Mouse (Mus musculus) hindbrain, embryonic 11.5 days (tissue): ENCODE measurements around the gene Prkacb. TPM values are rescaled to one million over a fixed set of nuclear protein-coding genes. Genes with fewer than 3 reads are reported as not detected.
"Not testable (repeated sequence)": the region's sequence is repeated elsewhere in the genome, so short reads cannot be mapped to it uniquely, and the experiment has no call there.

Experiments
- ATAC-seq: fragments of 200-750 bp; cut with Nextera tagmentation; 2 replicates; pipeline ENCODE4 v1.8.0; 2017; ENCODE audit warnings: mild to moderate bottlenecking, moderate TSS enrichment, moderate library complexity; ENCODE audit not compliant: low FRiP score
- DNase-seq: peaks from one replicate; pipeline ENCODE4 v3.0.0-alpha.2; 2015; ENCODE audit warnings: low spot score
- H3K27ac ChIP-seq: fragments of 300-500 bp; sonication (generic); 2 replicates; pipeline ENCODE4 v1.5.1; 2014; ENCODE audit warnings: mild to moderate bottlenecking, low read depth, low read length
- H3K27me3 ChIP-seq: fragments of 300-500 bp; sonication (generic); 2 replicates; pipeline ENCODE4 v1.6.1; 2014; ENCODE audit warnings: mild to moderate bottlenecking, low read length, moderate library complexity, mixed read lengths; ENCODE audit not compliant: control insufficient read depth, insufficient read depth
- H3K36me3 ChIP-seq: fragments of 300-500 bp; sonication (generic); 2 replicates; pipeline ENCODE4 v1.6.1; 2014; ENCODE audit warnings: mild to moderate bottlenecking, low read length, moderate library complexity, mixed read lengths; ENCODE audit not compliant: control insufficient read depth, insufficient read depth
- H3K4me1 ChIP-seq: fragments of 300-500 bp; sonication (generic); replicated peaks from 2 replicates; pipeline ENCODE4 v1.6.1; 2014; ENCODE audit warnings: low read length, mixed read lengths; ENCODE audit not compliant: control insufficient read depth, insufficient read depth
- H3K4me2 ChIP-seq: fragments of 300-500 bp; sonication (generic); replicated peaks from 2 replicates; pipeline ENCODE4 v1.6.1; 2014; ENCODE audit warnings: mild to moderate bottlenecking, low read depth, low read length
- H3K4me3 ChIP-seq: fragments of 300-500 bp; sonication (generic); 2 replicates; pipeline ENCODE4 v1.5.1; 2014; ENCODE audit warnings: low read depth, low read length
- H3K9ac ChIP-seq: fragments of 300-500 bp; sonication (generic); 2 replicates; pipeline ENCODE4 v1.6.1; 2014; ENCODE audit warnings: low read depth, low read length
- H3K9me3 ChIP-seq: fragments of 300-500 bp; sonication (generic); 2 replicates; pipeline ENCODE4 v1.6.1; 2016; ENCODE audit warnings: low read length; ENCODE audit not compliant: control insufficient read depth
- WGBS: fragments of 180-500 bp; shearing (Covaris S2); extraction: QIAGEN DNeasy Blood & Tissue Kit; methylation state at CpG from one replicate; pipeline ENCODE4 v1.1.7; 2014; 5-methylcytosine and 5-hydroxymethylcytosine counted together
- polyA plus RNA-seq: library from polyadenylated mRNA; unstranded; fragments of >200 nt; fragmentation: Nextera tagmentation; extraction: Ambion mirVana; gene quantifications from 2 replicates; pipeline ENCODE4 v1.2.1, GENCODE M21; 2014

Gene Prkacb
- polyA plus RNA-seq, 1 experiment from 2014 or later = 64.8 TPM

- Histone ChIP-seq H3K36me3 (no peaks in the 10 kb centered on the region), H3K9ac (no peak overlapping the region), H3K27ac (peak overlapping the region; percentile 78), H3K4me3 (peak overlapping the region; percentile 23), H3K4me1 (no peaks in the 10 kb centered on the region; the same call in 1 of the 2 replicates), H3K4me2 (peak overlapping the region; percentile 28), H3K9me3 (no peaks in the 10 kb centered on the region), H3K27me3 (no peaks in the 10 kb centered on the region)
- peak; percentile 23 for DNase-seq
- 17% methylated on average over 2 of the region's 2 CpGs for WGBS
- peak; percentile 63; the same call in 1 of the 2 replicates for ATAC-seq
Observed at GRCm38 (mm10) chr3:146769569-146769939, 43.2 kb downstream of the Prkacb start.

- H3K36me3 ChIP-seq = no peaks in the 10 kb centered on the region
- H3K4me2 ChIP-seq = no peak overlapping the region
- no peak overlapping the region for H3K4me3 ChIP-seq
- no peaks in the 10 kb centered on the region; the same call in 1 of the 2 replicates for H3K4me1 ChIP-seq
- no peaks in the 10 kb centered on the region for H3K9me3 ChIP-seq
- no peak overlapping the region for H3K9ac ChIP-seq
- no peak overlapping the region for H3K27ac ChIP-seq
- no peaks in the 10 kb centered on the region for H3K27me3 ChIP-seq
- 74% methylated on average over 3 of the region's 3 CpGs for WGBS
- ATAC-seq = no peak
- no peak for DNase-seq
Observed at GRCm38 (mm10) chr3:146768921-146769320, 43.9 kb downstream of the Prkacb start.

- Histone ChIP-seq H3K27me3 (no peaks in the 10 kb centered on the region), H3K9me3 (no peaks in the 10 kb centered on the region), H3K4me3 (no peak overlapping the region), H3K4me2 (no peak overlapping the region), H3K27ac (no peak overlapping the region), H3K9ac (no peak overlapping the region), H3K36me3 (no peaks in the 10 kb centered on the region), H3K4me1 (no peaks in the 10 kb centered on the region; the same call in 1 of the 2 replicates)
- no peak for ATAC-seq
- WGBS = 95% methylated on average over 5 of the region's 5 CpGs
- DNase-seq = no peak
Observed at GRCm38 (mm10) chr3:146768360-146768759, 44.4 kb downstream of the Prkacb start.

GRCm38 (mm10) chr3:146766701-146767181 is 46.0 kb downstream of the Prkacb start:
- no peak for DNase-seq

GRCm38 (mm10) chr3:146766071-146766605 is 46.7 kb downstream of the Prkacb start:
- H3K4me2 ChIP-seq = no peak overlapping the region
- H3K9ac ChIP-seq = no peak overlapping the region
- 86% methylated on average over 4 of the region's 4 CpGs for WGBS
- H3K27me3 ChIP-seq = no peaks in the 10 kb centered on the region
- ATAC-seq = no peak
- H3K27ac ChIP-seq = no peak overlapping the region
- no peaks in the 10 kb centered on the region for H3K36me3 ChIP-seq
- no peaks in the 10 kb centered on the region for H3K9me3 ChIP-seq
- H3K4me3 ChIP-seq = no peak overlapping the region
- no peak for DNase-seq
- H3K4me1 ChIP-seq = no peaks in the 10 kb centered on the region; the same call in 1 of the 2 replicates

More at GRCm38 (mm10) chr3:146766701-146767181, 46.0 kb downstream of the Prkacb start:
- Histone ChIP-seq H3K27ac (no peak overlapping the region), H3K9me3 (no peaks in the 10 kb centered on the region), H3K27me3 (no peaks in the 10 kb centered on the region), H3K36me3 (no peaks in the 10 kb centered on the region), H3K9ac (no peak overlapping the region), H3K4me2 (no peak overlapping the region), H3K4me3 (no peak overlapping the region), H3K4me1 (no peaks in the 10 kb centered on the region; the same call in 1 of the 2 replicates)
- 78% methylated on average over 8 of the region's 8 CpGs for WGBS
- no peak for ATAC-seq

GRCm38 (mm10) chr3:146764871-146765529 is 47.8 kb downstream of the Prkacb start:
- no peaks in the 10 kb centered on the region for H3K9me3 ChIP-seq

GRCm38 (mm10) chr3:146763054-146763453 is 49.7 kb downstream of the Prkacb start:
- H3K4me1 ChIP-seq, H3K4me3 ChIP-seq, H3K9me3 ChIP-seq, DNase-seq, H3K9ac ChIP-seq, H3K4me2 ChIP-seq, H3K27ac ChIP-seq, ATAC-seq, H3K27me3 ChIP-seq, H3K36me3 ChIP-seq: not testable (repeated sequence)
- WGBS = 97% methylated on average over 2 of the region's 2 CpGs

More at GRCm38 (mm10) chr3:146764871-146765529, 47.8 kb downstream of the Prkacb start:
- no peak overlapping the region for H3K27ac ChIP-seq
- no peak for DNase-seq
- H3K9ac ChIP-seq = no peak overlapping the region
- no peaks in the 10 kb centered on the region for H3K36me3 ChIP-seq
- no peak overlapping the region for H3K4me3 ChIP-seq
- H3K27me3 ChIP-seq = no peaks in the 10 kb centered on the region
- WGBS = 99% methylated on average over 3 of the region's 3 CpGs
- no peaks in the 10 kb centered on the region; the same call in 1 of the 2 replicates for H3K4me1 ChIP-seq
- no peak overlapping the region for H3K4me2 ChIP-seq
- no peak for ATAC-seq

GRCm38 (mm10) chr3:146761276-146761675 is 51.5 kb downstream of the Prkacb start:
- H3K27ac ChIP-seq = no peak overlapping the region
- no peaks in the 10 kb centered on the region for H3K9me3 ChIP-seq
- no peaks in the 10 kb centered on the region for H3K36me3 ChIP-seq
- no peak for DNase-seq
- H3K4me2 ChIP-seq = no peak overlapping the region
- no peak overlapping the region for H3K4me3 ChIP-seq
- H3K9ac ChIP-seq = no peak overlapping the region
- no peaks in the 10 kb centered on the region for H3K27me3 ChIP-seq
- H3K4me1 ChIP-seq = no peaks in the 10 kb centered on the region
- ATAC-seq = no peak
- WGBS = 90% methylated on average over 9 of the region's 9 CpGs
